Mouse (Mus musculus) induced T-regulatory cell, adult 2 months (primary cell): ENCODE data around the gene Slc39a12.

Source experiments
- DNase-seq: peaks from one replicate; pipeline ENCODE4 v3.0.0-alpha.2; 2012; ENCODE audit warnings: low read depth

Slc39a12 gene

DNA sequence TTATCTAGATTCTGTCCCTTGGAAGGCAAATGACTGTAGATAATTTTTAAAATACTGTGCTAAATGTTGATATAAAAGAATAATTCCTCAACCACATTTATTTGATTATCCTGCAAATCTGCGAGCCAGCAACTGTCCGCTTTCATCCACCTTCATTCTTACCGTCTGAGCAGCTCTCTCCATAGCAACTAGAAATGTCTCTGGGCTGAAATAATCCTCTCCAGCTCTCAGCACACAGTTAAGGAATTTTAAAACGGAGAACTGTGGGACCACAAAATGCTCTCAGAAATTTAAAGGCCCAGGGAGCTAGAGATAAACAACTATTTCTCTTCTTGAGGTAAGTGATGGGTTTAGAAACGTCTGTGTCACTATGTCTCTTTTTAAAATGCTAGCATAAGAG, at the start of gene Slc39a12:
Gene Slc39a12 (plus strand): TSS at position 155 of the 400 bp plus-strand sequence.
- no peak for DNase-seq

DNA sequence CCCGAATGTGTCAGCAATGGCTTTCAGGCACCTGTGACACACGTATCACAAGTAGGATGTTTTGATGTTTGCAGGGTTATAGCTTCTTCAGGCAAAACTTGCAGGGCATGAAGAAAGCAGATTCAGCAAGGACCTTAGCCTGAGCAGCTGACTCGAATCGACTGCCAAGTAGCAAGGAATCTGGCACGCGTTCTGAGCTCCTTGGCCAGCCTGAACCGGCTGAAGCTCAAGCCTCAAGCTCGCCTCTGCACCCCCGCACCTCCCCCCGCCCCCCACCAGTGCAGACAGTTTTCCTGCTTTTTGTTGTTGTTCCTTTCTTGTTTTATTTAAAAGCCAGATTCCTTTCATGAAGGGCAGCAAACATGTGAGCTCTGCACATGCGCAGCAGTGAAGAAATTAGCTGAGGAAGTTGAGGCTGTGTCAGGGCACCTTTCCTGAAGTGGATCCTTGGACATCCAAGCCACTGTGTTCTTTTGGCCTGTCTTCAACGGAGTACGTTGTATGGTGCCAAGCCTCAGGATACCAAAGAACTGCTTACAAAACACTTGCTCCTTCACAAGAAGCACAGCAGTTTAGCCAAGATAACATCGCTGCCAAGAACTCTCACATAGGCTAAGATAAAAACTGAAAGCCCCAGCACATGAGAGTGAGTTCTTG, 46.3 kb upstream of the Slc39a12 start:
- DNase-seq = no peak

DNA sequence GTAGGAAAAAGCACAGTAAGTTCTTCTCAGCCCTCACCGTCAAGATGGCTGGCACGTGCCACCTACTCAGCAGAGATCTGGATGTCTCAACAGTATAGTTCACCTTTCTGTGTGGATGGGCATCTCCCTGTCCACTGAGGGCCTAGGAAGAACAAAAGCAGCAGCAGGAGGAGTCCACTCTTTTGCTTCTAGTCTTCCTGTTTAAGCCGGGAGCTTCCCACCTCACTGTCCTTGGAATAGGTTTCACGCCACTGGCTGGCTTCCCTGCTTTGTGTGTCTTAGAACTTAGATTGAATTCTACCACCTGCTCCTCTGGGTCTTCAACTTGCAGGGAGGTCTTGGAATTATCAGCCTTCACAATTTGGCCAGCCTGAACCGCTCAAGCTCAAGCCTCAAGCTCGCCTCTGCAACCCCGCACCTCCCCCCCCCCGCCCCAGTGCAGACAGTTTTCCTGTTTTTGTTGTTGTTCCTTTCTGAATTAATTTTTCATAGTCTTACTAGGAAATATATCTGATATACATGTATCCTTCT, 45.7 kb upstream of the Slc39a12 start:
- DNase-seq = no peak

DNA sequence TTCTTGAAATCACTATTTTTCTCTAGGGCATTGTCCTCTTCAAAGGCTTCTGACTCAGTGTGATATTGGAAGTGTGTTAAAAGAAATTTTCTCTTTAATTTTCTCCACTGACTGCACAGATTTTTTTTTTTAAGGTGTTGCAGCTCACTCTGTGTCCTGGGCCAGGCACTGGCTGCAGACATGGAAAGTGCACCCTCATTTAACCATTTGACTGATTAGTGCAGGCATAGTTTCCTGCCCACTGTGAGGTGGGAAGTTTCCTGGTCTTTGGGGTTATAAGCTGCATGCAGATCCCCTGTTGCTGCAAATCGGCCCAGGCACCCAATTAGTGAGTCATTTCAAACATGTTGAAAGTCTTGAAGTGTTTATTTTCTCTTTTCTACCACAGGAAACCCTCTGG, 740 bp downstream of the Slc39a12 start:
- DNase-seq = no peak

DNA sequence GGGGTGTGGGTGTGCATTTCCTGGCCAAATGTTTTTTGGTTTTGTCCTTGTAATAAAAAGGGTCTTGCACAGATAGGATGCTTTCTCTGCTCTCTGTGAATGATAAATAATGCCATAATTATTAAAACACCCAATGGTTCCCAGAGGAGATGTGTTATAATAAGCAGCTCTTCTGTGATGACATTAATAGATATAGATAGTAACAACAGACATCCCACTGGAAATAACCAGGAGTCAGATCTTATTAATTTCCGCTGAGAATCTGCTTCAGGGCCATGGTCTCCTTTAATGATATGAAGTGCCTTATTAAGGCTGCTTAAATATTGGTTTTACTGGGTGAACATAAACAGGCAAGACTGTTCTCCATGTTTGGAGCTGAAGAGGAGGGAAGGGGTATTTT, 2.8 kb downstream of the Slc39a12 start:
- no peak for DNase-seq

DNA sequence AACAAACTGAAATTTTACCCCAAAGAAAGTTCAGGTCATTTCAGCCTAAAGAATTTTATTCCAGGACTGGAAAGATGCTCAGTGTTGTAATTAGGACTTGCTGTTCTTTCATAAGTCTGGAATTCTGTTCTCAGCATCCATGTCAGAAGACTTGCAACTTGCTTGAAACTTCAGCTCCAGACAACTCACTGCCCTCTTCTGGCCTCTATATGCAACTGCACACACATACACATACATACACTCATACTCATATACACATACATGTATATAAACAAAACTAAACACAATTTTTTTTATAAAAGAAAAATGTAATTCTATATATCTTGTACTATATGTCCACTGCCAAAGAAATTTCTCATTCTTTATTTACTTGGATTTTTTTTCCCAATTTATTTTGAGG, 14.9 kb downstream of the Slc39a12 start:
- no peak for DNase-seq

DNA sequence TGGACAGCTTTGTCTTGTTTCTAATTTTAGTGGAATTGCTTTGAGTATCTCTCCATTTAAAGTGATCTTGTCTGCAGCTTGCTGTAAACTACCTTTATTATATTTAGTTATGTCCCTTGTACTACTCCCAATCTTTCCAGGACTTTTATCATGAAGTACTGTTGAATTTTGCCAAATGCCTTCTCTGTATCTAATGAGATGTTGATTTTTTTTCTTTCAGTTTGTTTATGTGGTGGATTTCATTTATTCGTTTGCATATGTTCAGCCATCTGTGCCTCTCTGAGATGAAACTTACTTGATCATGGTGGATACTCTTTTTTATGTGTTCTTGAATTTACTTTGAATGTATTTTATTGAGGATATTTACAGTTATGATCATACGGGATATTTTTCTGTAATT, 40.9 kb downstream of the Slc39a12 start:
- no peak for DNase-seq

DNA sequence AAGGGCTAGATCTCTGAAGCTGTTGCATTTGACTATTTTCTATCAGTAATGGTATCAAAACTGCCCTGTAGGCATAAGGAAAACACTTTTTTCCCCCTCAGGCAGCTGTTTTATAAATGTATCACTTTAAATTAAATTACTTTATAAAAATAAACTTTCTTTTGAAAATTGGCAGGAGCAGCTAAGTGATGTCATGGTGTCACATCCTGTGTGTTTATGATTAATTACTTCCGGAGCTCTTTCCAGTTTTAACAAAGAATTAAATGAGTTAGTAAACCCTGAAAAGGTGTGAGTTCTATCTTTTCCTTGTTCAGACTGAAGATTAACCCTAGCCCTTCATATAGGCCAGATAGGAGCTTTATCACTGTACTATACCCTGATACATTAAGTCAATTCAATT, 59.2 kb downstream of the Slc39a12 start:
- DNase-seq = no peak

DNA sequence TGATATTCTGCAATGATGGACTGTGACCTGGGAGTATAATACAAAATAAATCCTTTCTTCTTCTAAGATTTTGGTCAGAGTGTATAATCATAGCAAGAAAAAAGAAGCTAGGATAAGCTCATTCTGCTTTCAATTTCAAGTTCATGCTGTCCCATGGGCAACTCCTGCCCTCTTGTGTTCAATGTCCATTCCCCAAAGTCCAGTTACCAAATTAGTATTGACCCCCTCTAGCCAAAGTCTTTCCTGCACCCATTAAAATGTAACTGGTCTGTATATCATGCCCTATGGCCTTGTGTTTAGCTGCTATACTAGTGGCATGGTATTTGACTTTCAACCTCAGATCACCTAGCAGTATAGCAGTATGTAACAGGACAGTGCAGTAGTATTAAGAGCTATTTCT, 62.8 kb downstream of the Slc39a12 start:
- no peak for DNase-seq

DNA sequence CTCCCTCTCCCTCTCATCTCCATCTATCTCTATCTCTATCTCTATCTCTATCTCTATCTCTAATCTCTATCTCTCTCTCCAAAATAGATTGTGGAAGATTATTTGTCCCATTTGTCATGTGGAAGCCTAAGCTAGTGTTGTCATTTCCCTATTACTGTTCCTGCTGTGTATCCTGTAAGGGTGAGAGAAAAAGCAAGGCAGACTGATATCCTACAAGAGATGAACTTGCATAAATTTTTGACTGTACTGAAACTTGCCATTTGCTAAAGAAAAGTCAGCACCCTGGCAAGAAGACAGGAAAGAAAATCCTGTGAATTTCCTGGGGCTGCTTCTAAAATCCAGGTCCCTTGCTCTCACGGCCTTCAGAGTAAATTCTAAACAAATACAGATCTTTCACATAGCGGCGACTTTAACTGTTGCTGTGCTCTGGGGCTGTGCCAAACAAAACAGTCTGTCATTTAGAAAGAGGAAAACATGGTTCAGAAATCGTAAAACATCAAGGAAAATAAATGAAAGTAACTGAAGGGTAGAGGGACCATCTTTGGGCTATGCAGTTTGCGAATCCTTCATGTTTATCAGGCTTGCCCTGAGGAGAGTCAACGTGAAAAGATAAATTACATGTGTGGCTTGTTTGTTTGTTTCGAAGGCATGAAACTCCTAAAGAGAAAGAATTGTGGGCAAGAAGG, 67.0 kb downstream of the Slc39a12 start:
- DNase-seq = no peak

DNA sequence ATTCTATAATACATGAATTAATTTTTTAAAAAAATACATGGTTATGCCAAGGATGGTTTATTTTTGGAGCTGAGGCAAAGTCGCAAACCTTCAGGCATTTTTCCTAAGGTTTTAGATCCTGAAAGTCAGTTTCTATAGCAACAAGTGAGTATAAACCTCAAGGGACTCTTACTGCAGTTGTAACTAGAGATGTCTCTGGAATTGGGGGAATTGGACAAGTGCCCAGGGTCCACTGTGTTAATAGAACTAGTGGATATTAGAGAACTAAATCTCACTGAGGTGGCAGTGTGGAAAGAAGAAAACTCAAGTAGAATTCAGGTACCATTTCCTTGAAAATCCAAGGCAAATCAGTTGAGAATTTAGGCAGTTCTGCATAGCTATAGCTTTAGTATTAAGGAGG, 76.3 kb downstream of the Slc39a12 start:
- DNase-seq = no peak

DNA sequence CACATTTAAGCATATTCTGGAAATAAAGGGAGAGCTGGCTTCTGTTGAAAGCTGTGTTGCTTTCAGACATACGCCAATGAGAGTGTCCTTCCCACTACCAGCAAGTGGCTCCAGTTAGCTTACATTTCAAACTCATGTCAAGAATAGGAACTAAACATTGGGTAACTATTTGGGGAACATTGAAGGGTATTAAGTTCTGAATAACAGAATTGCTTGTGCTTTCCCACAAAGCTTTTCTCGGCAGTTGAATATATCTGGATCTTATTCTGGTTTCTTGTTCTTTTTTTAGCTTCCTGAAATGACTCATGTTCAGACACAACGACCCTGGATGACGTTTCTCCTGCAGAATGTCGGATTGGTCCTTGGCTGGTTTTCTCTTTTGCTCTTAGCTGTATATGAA, 106.0 kb downstream of the Slc39a12 start:
- no peak for DNase-seq

DNA sequence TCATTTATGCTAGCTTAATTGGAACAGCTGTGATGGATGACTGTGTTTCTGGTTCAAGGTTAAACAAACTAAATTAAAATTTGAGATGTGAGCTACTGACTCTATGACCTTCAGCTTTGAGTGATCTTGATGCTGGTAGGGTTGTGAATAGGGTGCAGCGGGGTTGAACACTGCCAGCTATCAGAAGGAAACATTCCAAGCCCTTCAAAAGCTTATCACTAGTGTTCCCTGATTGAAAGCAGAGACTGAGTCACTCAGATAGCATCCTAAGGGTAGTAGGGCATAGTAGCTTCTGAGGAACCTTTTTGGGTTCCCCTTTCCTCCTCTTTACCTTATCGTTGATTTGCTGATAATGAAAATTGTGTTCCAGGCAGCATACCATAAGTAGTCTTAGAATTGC, 108.0 kb downstream of the Slc39a12 start:
- DNase-seq = no peak

DNA sequence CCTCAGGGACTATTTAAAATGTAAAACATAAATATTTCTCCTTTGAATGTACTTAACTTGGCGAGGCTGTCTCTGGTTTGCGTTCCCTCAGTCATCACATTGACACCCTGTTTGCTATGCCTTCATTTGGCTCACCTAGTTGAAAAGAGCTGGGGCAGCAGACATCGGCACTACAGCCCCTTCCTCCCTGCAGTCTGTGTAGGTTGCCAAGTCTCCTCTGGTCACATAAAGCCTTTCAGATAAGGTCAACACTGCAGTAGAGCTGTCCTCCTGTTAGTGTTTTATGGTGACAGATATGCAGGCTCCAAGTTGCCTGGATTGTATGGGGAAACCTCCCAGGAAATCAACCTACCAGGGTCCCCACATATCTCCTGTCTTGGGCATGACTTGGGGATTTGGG, 114.4 kb downstream of the Slc39a12 start:
- no peak for DNase-seq

DNA sequence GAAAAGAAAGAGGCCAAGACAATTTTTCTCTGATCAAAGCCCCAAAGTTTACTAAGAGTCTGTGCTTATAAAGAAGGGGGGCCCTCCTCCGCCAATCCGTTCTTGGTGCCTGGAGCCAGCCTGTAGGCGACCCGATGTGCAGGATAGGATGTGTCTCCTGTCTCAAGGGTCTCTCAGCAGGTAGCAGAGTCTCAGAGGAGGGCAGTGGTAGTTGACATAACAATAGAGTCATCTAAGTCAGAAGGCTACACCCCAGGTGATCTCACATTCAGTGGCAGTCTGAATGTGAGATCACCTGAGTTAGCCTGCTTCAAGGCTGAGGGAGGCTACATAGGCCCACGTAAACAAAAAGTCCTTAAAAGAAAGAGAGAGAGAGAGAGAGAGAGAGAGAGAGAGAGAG, 130.1 kb downstream of the Slc39a12 start:
- no peak for DNase-seq

DNA sequence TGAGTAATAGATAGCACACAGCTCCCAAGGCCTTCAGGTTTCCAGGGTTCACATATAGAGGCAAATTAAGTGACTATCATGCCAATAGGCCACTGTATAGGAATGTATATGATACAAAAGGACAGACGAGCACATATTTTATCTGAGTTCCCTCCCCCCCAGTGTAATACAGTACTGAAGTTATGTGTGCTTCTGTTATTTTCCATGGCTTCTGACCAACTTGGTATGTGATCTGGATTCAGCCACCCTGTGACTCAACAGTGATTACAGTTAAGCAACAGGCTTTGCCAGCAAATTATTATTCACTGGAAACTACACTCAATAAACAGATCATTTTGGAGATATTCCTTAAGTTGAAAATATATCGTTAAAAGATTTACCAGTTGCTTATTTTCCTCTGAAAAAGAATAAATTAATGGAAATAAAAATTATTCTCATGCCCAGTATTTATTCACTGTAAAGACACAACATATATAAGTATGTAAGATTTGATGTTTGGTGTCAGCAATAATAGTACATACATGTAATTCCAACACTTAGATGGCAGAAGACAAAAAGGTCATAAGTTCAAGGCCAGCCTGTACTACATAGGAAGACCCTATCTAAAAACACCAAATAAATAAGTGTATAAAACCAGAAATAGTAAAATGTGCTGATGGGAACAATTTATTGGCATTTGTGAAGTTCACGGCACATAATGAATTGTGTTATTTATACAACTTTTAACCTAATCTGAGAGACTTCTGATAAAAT, 146.4 kb downstream of the Slc39a12 start:
- DNase-seq = no peak

DNA sequence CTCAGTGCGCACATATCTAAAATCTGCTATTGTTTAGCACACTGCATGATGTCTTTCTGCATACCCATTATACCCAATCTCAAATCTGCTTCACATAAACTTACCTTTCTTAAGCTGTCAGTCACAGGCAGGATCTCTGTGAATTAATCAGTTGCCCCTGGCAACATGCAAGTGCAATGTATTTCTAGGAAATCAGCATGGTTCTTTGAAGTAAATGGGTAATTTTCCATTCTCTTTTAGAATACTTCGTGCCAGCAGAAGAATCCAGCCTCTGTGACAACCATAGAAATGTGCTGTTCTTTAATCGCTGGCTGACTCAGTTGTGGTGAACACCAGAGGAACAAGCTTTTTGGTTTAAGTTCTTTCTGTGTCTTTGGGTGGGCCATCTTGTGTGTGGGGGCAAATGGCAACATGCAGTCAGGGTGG, 147.1 kb downstream of the Slc39a12 start:
- DNase-seq = no peak

DNA sequence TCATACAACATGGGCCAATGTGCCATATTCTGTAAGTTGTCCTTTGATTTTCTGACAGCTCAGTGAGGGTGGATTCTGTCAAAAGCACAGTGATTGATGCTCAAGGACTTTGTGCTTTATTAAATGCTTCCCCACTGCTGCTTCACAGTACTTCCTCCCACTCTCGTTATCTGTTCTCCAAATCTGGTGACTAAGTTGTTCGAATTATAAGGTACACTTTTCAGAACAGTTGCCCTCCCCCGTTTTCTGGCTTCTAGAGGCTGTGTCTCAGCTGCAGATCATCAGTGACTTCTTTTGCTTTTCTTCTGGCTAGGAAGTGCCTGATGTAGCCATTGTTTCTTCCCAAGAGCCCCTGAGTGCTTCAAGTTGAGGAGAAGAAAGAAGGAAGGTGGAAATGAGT, 149.7 kb downstream of the Slc39a12 start:
- DNase-seq = no peak

DNA sequence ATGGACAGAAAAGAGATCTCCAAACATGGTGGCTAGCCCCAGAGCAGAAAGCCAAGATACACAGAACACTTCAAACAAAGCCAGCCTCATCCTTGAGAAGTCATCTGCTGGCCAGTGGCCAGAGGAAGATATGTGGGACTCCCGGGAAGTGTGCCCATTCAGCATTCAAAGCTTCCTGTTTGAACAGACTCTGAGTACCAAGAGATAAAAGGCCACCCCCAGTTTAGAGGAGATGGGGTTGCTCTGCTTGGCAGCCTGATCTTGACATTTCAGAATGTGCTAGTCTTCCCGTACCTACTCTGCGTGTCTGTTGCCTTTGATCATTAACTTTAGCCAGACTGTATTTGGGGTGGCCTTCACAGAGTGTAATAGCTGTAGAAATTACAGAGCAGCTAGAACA, 155.2 kb downstream of the Slc39a12 start:
- no peak for DNase-seq

DNA sequence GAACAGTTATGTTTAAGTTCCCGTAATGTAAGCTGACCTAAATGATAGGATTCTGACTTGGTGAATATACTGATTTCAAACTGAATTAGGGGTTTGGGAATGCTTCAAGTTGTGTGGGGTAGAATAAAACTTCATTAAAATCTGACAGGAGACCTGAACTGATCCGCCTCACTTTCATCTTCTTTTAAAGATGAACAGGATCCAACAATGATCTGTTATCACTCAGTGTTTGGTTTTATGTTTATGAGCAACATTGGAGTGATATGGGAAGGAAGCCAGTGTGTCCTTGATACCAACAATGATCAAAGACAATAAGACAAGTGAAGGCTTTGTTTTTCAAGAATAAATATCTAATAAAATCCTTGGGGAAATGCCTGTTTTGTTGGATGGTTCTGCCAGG, 155.7 kb downstream of the Slc39a12 start:
- DNase-seq = no peak
